Mouse (Mus musculus): ENCODE results near the gene Galnt2. TPM values are rescaled to one million over a fixed set of nuclear protein-coding genes. Genes with fewer than 3 reads are reported as not detected.

The Galnt2 gene
- polyA plus RNA-seq, 1 experiment from 2014 or later = 57.6 TPM

DNA sequence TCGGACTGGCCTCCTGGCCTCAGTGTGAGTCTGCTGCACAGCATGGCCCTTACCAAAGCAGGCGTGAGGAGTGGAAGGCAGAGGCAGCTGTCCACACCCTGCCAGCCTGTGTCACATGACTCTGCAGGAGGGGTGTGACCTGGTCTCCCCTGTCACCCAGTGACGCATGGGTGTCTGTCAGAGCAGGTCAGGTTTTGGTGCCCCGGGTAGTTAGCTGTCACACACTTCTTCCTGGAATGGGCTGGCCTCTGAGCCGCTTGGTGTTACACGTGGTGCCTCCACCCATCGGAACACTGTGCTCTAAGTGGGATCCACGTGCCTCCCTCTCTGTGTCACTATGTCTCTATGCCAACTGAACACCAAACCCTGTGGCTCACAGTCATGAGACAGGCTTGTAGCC lies 34.6 kb downstream of the Galnt2 start:
- ATAC-seq (ENCODE audit: insufficient number of reproducible peaks, insufficient read depth, low FRiP score, low read depth) = peak; percentile 70
- peaks cover 28% of the 10 kb centered on the region for H3K4me1 ChIP-seq (ENCODE audit: control insufficient read depth, insufficient read depth, low read length)
- H3K27ac ChIP-seq (ENCODE audit: low read length) = no peak overlapping the region
- no peak overlapping the region for H3K4me3 ChIP-seq (ENCODE audit: low read depth, low read length)
- 61% methylated on average over 8 of the region's 8 CpGs for WGBS
- no peaks in the 10 kb centered on the region for H3K9me3 ChIP-seq (ENCODE audit: control insufficient read depth, low read depth, low read length)
- no peaks in the 10 kb centered on the region for H3K36me3 ChIP-seq (ENCODE audit: control insufficient read depth, insufficient read depth, low read length)
- H3K27me3 ChIP-seq (ENCODE audit: control insufficient read depth, insufficient read depth, low read length) = no peaks in the 10 kb centered on the region
- H3K9ac ChIP-seq (replicated peaks; ENCODE audit: low read depth, low read length) = no peak overlapping the region
- H3K4me2 ChIP-seq (replicated peaks; ENCODE audit: low read depth, low read length) = no peak overlapping the region

DNA sequence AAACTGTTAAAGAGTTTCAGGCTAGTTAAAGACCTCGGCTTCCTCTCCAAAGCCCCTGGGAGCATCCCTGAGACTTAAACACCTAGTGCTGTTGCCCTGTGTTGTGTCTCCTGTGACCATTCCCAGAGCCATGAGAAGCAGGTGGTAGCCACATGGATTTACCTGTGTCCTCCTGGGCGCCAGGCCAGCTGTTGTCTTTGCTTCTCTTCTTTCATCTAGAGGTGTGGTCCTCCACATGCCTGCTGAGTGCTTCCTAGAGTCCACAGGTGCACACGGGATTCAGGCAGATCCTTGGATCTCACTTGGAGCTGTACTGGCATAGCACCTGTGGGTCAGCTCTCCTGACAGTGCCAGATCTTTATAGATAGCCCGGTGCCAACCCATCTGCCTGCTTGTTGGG lies 36.0 kb downstream of the Galnt2 start:
- Histone ChIP-seq H3K36me3 (ENCODE audit: control insufficient read depth, insufficient read depth, low read length) (no peaks in the 10 kb centered on the region), H3K4me3 (ENCODE audit: low read depth, low read length) (no peak overlapping the region), H3K4me2 (replicated peaks; ENCODE audit: low read depth, low read length) (no peak overlapping the region), H3K27ac (ENCODE audit: low read length) (no peak overlapping the region), H3K4me1 (ENCODE audit: control insufficient read depth, insufficient read depth, low read length) (peaks cover 31% of the 10 kb centered on the region), H3K9me3 (ENCODE audit: control insufficient read depth, low read depth, low read length) (no peaks in the 10 kb centered on the region), H3K27me3 (ENCODE audit: control insufficient read depth, insufficient read depth, low read length) (no peaks in the 10 kb centered on the region), H3K9ac (replicated peaks; ENCODE audit: low read depth, low read length) (no peak overlapping the region)
- no peak for ATAC-seq (ENCODE audit: insufficient number of reproducible peaks, insufficient read depth, low FRiP score, low read depth)
- WGBS = 77% methylated on average over 4 of the region's 4 CpGs

DNA sequence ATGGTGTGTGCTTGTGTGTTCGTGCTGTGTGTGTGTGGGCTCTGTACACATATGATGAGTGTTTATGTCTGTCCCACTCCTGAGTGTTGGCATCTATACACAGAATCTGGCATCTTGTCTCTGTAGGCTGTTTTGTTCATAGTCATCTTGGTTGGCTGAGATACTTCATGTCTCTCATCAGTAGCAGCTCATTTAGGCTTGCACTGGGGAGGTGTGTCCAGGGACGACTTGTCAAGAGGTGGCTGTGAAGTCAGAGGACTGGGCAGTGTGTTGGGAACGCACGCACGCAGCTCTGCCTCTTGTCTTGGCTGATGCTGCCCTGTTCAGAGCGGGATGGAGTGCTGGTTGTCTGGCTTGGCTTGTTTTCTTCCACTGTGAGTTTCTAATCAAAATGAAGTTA lies 39.3 kb downstream of the Galnt2 start:
- H3K9ac ChIP-seq (replicated peaks; ENCODE audit: low read depth, low read length) = no peak overlapping the region
- H3K9me3 ChIP-seq (ENCODE audit: control insufficient read depth, low read depth, low read length) = no peaks in the 10 kb centered on the region
- H3K27ac ChIP-seq (ENCODE audit: low read length) = no peak overlapping the region
- H3K27me3 ChIP-seq (ENCODE audit: control insufficient read depth, insufficient read depth, low read length) = no peaks in the 10 kb centered on the region
- peaks cover 14% of the 10 kb centered on the region; the same call in 1 of the 2 replicates for H3K4me1 ChIP-seq (ENCODE audit: control insufficient read depth, insufficient read depth, low read length)
- 86% methylated on average over 6 of the region's 6 CpGs for WGBS
- no peaks in the 10 kb centered on the region for H3K36me3 ChIP-seq (ENCODE audit: control insufficient read depth, insufficient read depth, low read length)
- no peak for ATAC-seq (ENCODE audit: insufficient number of reproducible peaks, insufficient read depth, low FRiP score, low read depth)
- no peak overlapping the region for H3K4me3 ChIP-seq (ENCODE audit: low read depth, low read length)
- no peak overlapping the region for H3K4me2 ChIP-seq (replicated peaks; ENCODE audit: low read depth, low read length)

DNA sequence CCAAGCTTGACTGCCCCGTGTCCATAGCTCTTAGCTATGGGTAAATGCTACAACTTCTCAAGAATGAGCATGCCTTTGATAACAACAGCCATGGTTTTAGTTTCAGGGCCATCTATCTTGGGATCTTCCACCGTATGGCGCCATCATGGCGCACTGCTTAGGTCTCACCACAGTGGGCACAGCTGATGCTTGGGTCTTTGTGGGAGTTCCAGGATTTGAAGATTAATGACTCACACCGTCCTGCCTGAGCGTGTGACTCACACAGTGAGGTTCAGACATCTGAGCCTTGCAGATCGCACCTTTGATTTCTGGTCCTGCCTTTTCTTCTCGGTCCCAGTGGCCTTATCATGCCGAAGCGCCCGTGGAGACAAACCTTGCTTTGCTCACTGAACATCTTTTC lies 39.7 kb downstream of the Galnt2 start:
- Histone ChIP-seq H3K27me3 (ENCODE audit: control insufficient read depth, insufficient read depth, low read length) (no peaks in the 10 kb centered on the region), H3K4me2 (replicated peaks; ENCODE audit: low read depth, low read length) (no peak overlapping the region), H3K4me3 (ENCODE audit: low read depth, low read length) (no peak overlapping the region), H3K36me3 (ENCODE audit: control insufficient read depth, insufficient read depth, low read length) (no peaks in the 10 kb centered on the region), H3K4me1 (ENCODE audit: control insufficient read depth, insufficient read depth, low read length) (0 out of 2 replicates have a peak, but pooled peaks cover 11% of the 10 kb centered on the region), H3K9ac (replicated peaks; ENCODE audit: low read depth, low read length) (no peak overlapping the region), H3K9me3 (ENCODE audit: control insufficient read depth, low read depth, low read length) (no peaks in the 10 kb centered on the region), H3K27ac (ENCODE audit: low read length) (no peak overlapping the region)
- WGBS = 72% methylated on average over 11 of the region's 11 CpGs
- no peak for ATAC-seq (ENCODE audit: insufficient number of reproducible peaks, insufficient read depth, low FRiP score, low read depth)

DNA sequence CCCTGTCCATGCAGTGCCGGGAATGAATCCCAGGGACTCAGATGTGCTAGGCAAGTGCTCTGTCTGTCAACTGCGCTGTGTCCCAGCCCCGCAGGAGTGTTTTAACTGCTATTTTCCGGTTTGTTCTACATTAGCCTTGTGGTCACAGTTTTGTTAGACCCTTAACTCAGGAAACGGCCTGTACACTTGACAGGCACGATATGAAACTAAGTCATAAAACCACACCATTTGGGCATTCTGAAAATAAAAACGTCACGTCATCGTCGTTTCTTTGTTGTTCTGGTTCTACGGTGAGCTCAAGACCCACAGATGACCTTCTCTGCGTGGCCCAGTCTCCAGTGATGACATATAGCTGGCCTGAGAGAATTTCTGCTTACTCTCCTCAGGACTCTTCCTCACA lies 40.3 kb downstream of the Galnt2 start:
- H3K4me2 ChIP-seq (replicated peaks; ENCODE audit: low read depth, low read length) = no peak overlapping the region
- WGBS = 91% methylated on average over 12 of the region's 12 CpGs
- no peak for ATAC-seq (ENCODE audit: insufficient number of reproducible peaks, insufficient read depth, low FRiP score, low read depth)
- H3K4me3 ChIP-seq (ENCODE audit: low read depth, low read length) = no peak overlapping the region
- no peaks in the 10 kb centered on the region for H3K27me3 ChIP-seq (ENCODE audit: control insufficient read depth, insufficient read depth, low read length)
- no peaks in the 10 kb centered on the region for H3K9me3 ChIP-seq (ENCODE audit: control insufficient read depth, low read depth, low read length)
- no peak overlapping the region for H3K27ac ChIP-seq (ENCODE audit: low read length)
- H3K9ac ChIP-seq (replicated peaks; ENCODE audit: low read depth, low read length) = no peak overlapping the region
- no peaks in the 10 kb centered on the region for H3K36me3 ChIP-seq (ENCODE audit: control insufficient read depth, insufficient read depth, low read length)
- 0 out of 2 replicates have a peak, but pooled peaks cover 10% of the 10 kb centered on the region for H3K4me1 ChIP-seq (ENCODE audit: control insufficient read depth, insufficient read depth, low read length)

DNA sequence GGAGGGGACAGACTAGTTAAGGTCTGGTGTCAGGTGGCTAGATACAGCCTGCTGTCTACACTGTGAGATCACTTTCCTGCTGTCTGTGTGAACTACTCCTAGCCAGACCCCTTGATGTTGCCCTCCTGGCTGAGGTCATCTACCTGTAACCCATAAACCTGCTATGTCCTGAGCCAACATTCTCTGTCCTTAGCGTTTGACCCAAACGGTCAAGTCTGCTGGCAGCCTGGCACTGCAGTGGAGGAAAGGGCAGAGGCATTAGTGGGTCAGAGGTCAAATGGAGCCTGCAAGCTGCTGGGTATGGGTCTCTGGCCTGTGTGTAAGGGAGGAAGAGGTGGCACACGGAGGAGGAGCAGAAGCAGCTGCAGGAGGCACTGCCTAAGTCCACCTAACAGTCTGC lies 41.6 kb downstream of the Galnt2 start:
- Histone ChIP-seq H3K27ac (ENCODE audit: low read length) (no peak overlapping the region), H3K4me1 (ENCODE audit: control insufficient read depth, insufficient read depth, low read length) (0 out of 2 replicates have a peak, but pooled peaks cover 10% of the 10 kb centered on the region), H3K4me2 (replicated peaks; ENCODE audit: low read depth, low read length) (no peak overlapping the region), H3K36me3 (ENCODE audit: control insufficient read depth, insufficient read depth, low read length) (no peaks in the 10 kb centered on the region), H3K9me3 (ENCODE audit: control insufficient read depth, low read depth, low read length) (no peaks in the 10 kb centered on the region), H3K4me3 (ENCODE audit: low read depth, low read length) (no peak overlapping the region), H3K27me3 (ENCODE audit: control insufficient read depth, insufficient read depth, low read length) (no peaks in the 10 kb centered on the region), H3K9ac (replicated peaks; ENCODE audit: low read depth, low read length) (no peak overlapping the region)
- 72% methylated on average over 3 of the region's 3 CpGs for WGBS
- no peak for ATAC-seq (ENCODE audit: insufficient number of reproducible peaks, insufficient read depth, low FRiP score, low read depth)

DNA sequence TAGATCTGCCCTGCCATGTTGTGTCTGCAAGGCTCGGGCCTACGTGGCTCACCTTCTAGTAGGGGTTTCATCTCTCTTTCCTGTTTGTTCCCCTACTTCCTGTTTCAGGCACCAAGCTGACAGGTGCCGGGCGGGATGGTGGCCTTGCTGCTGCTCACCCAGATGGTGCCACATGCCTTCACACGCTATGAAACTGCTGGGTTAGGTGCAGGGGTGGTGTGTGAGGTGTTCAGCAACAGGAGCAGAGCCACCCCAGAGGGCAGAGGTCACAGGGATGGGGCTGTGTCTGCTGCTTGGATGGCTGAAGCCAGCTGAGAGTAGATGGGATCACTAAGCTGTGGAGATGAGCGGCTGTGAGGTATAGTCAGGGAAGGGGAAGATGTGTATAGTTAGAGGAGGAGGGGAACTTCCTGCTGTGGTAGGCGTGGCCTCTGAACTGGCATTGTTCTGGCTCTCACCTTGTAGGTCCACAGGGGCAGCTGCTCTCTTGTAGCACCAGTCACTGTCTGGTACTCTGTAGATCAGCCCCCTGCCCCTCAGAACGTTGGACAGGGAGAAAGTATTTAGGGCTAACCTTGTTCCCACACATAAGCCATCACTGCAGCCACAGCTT lies 42.5 kb downstream of the Galnt2 start:
- Histone ChIP-seq H3K27ac (ENCODE audit: low read length) (no peak overlapping the region), H3K36me3 (ENCODE audit: control insufficient read depth, insufficient read depth, low read length) (no peaks in the 10 kb centered on the region), H3K9me3 (ENCODE audit: control insufficient read depth, low read depth, low read length) (no peaks in the 10 kb centered on the region), H3K4me3 (ENCODE audit: low read depth, low read length) (no peak overlapping the region), H3K4me1 (ENCODE audit: control insufficient read depth, insufficient read depth, low read length) (peaks cover 13% of the 10 kb centered on the region; the same call in 1 of the 2 replicates), H3K9ac (replicated peaks; ENCODE audit: low read depth, low read length) (no peak overlapping the region), H3K27me3 (ENCODE audit: control insufficient read depth, insufficient read depth, low read length) (no peaks in the 10 kb centered on the region), H3K4me2 (replicated peaks; ENCODE audit: low read depth, low read length) (no peak overlapping the region)
- 64% methylated on average over 8 of the region's 8 CpGs for WGBS
- no peak for ATAC-seq (ENCODE audit: insufficient number of reproducible peaks, insufficient read depth, low FRiP score, low read depth)

DNA sequence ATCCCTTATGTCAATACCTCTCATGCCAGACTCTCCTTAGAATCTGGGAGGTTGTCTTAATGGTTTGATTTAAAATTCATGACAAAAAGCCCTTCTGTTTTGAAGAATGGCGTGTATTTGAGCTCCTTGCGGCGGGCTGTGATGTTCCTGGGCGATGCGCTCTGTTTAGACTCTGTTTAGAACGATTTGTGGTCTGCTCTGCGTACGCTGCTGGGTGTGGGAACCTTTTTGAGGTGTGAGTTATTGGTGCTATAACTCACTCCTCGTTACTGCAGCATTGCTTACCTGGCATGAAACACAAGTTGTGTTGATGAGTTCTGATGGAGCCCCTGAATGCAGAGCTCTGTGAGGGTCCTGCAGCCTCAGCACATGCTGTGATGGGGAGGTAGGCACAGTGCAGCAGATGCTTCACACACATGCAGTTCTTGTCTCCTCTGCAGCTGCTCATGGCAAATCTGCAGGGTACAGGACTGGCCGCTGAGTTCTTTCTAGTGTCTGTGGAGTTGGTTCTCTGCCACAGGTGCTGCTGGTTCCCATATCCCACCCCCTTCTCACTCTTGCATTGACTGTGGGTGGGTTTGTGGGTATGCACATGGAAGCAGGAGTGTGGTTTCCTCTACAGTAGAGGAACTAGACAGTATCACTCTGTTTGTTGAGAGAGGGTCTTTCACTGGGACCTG lies 43.4 kb downstream of the Galnt2 start:
- ATAC-seq (ENCODE audit: insufficient number of reproducible peaks, insufficient read depth, low FRiP score, low read depth) = no peak
- H3K4me1 ChIP-seq (ENCODE audit: control insufficient read depth, insufficient read depth, low read length) = peaks cover 13% of the 10 kb centered on the region; the same call in 1 of the 2 replicates
- H3K9ac ChIP-seq (replicated peaks; ENCODE audit: low read depth, low read length) = no peak overlapping the region
- H3K9me3 ChIP-seq (ENCODE audit: control insufficient read depth, low read depth, low read length) = no peaks in the 10 kb centered on the region
- H3K4me3 ChIP-seq (ENCODE audit: low read depth, low read length) = no peak overlapping the region
- no peaks in the 10 kb centered on the region for H3K36me3 ChIP-seq (ENCODE audit: control insufficient read depth, insufficient read depth, low read length)
- 50% methylated on average over 10 of the region's 10 CpGs for WGBS
- H3K27me3 ChIP-seq (ENCODE audit: control insufficient read depth, insufficient read depth, low read length) = no peaks in the 10 kb centered on the region
- H3K4me2 ChIP-seq (replicated peaks; ENCODE audit: low read depth, low read length) = no peak overlapping the region
- no peak overlapping the region for H3K27ac ChIP-seq (ENCODE audit: low read length)

All from stomach, embryonic 14.5 days (tissue).